Mouse (Mus musculus) ES-E14 (cell line): Measurements from ENCODE around the gene Nr2f6. TPM values are rescaled to one million over a fixed set of nuclear protein-coding genes. Genes with fewer than 3 reads are reported as not detected.

Experiments
- DNase-seq: peaks from one replicate; pipeline ENCODE4 v3.0.0-alpha.2; 2013; ENCODE audit warnings: low read depth, low spot score
- H3K27ac ChIP-seq: 2 replicates; pipeline ENCODE4 v1.5.1; 2012; ENCODE audit warnings: low read depth, mild to moderate bottlenecking, low read length, moderate library complexity, mixed read lengths; ENCODE audit not compliant: poor library complexity, insufficient read depth, severe bottlenecking
- H3K36me3 ChIP-seq: 2 replicates; pipeline ENCODE4 v1.6.1; 2012; ENCODE audit warnings: mild to moderate bottlenecking, low read length, moderate library complexity, mixed read lengths; ENCODE audit not compliant: control insufficient read depth, poor library complexity, insufficient read depth, severe bottlenecking
- H3K4me1 ChIP-seq, 2 experiments: fragments of 150-350 bp in 1 of 2; sonication (generic) in 1 of 2; 2 replicates each; pipeline ENCODE4 v1.6.1; 2012; ENCODE audit warnings: low read length in 2 of 2, mild to moderate bottlenecking in 1 of 2, mixed read lengths in 1 of 2; ENCODE audit not compliant: control insufficient read depth in 2 of 2, insufficient read depth in 2 of 2, poor library complexity in 1 of 2
- H3K4me3 ChIP-seq, 2 experiments: fragments of 150-350 bp in 1 of 2; sonication (generic) in 1 of 2; 2 replicates each; pipeline ENCODE4 v1.5.1; 2012; ENCODE audit warnings: low read length in 2 of 2, low read depth in 1 of 2, mild to moderate bottlenecking in 1 of 2, mixed read lengths in 1 of 2; ENCODE audit not compliant: insufficient read depth in 1 of 2, poor library complexity in 1 of 2, severe bottlenecking in 1 of 2
- H3K9ac ChIP-seq: 2 replicates; pipeline ENCODE4 v1.6.1; 2012; ENCODE audit warnings: low read depth, mild to moderate bottlenecking, low read length, mixed read lengths; ENCODE audit not compliant: poor library complexity, insufficient read depth, severe bottlenecking
- H3K9me3 ChIP-seq: fragments of 150-350 bp; sonication (generic); 2 replicates; pipeline ENCODE4 v1.6.1; 2012; ENCODE audit warnings: low read depth, mild to moderate bottlenecking, low read length; ENCODE audit not compliant: control insufficient read depth, insufficient read depth
- CHD2 ChIP-seq: IDR thresholded peaks from 2 replicates; pipeline ENCODE4 v1.6.1; 2014; ENCODE audit warnings: mild to moderate bottlenecking, low read depth, low read length, inconsistent platforms
- HCFC1 ChIP-seq: IDR thresholded peaks from 2 replicates; pipeline ENCODE4 v1.6.1; 2012; ENCODE audit warnings: low read length, inconsistent platforms, borderline replicate concordance; ENCODE audit not compliant: insufficient read depth
- MAFK ChIP-seq: IDR thresholded peaks from 2 replicates; pipeline ENCODE4 v1.6.1; 2014; ENCODE audit warnings: mild to moderate bottlenecking, low read depth, low read length, inconsistent platforms; ENCODE audit not compliant: insufficient read depth
- ZC3H11A ChIP-seq: IDR thresholded peaks from 2 replicates; pipeline ENCODE4 v1.6.1; 2012; ENCODE audit warnings: low read depth, mild to moderate bottlenecking, inconsistent platforms, low read length, borderline replicate concordance
- ZNF384 ChIP-seq: IDR thresholded peaks from 2 replicates; pipeline ENCODE4 v1.6.1; 2012; ENCODE audit warnings: low read depth, low read length, inconsistent platforms
- in situ Hi-C, 2 experiments: fragments of 600-800 bp; cut with MboI; formaldehyde crosslinking; loops; one replicate each; pipeline ENCODE4 v1.15.1; 2025; ENCODE audit warnings: low sequenced_read_pairs in 2 of 2, inconsistent platforms in 1 of 2; ENCODE audit not compliant: unreplicated experiment in 2 of 2
- total RNA-seq: library from RNA; depleted of rRNA; stranded (reverse); fragments of 300-350 nt; gene quantifications from 2 replicates; pipeline ENCODE4 v1.2.3, GENCODE M21; 2012; rRNA removed

Gene Nr2f6
- total RNA-seq = 52.8 and 63.1 TPM in 2 replicates

DNA sequence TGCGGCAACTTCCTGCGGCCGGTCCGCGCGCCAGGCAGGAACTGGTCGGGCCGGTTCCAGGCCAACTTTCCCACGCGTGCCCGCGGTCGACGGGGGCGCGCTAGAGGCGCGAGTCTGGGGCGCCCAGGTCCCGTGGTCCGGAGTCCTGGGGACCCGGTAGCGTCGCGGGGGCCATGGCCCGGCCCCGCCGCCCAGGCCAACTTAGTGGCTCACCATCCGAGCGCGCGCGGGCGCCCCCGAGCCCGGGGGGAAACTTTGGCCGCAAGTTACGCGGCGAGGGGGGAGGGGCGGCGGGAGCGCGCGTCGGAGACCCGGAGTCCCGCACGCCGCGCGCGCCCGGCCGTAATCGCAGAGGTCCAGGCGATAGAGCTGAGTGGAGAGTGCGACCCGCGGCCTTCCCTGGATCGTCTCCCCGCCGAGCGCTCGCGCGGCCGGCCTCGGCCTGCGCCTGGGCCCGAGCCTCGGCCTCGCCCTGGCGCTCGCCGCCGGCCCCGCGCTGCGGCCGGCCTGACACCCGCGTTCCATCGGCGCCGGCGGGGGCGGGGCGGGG, at the start of gene Nr2f6:
Gene Nr2f6 (minus strand): TSS at position 540 of the 550 bp plus-strand sequence.
- no peak for DNase-seq
- no peaks in the 10 kb centered on the region for H3K9me3 ChIP-seq
- peak within 1 kb of the TSS; percentile 86 for H3K27ac ChIP-seq
- in situ Hi-C loops = no loop called here
- peak within 1 kb of the TSS; percentile 89 for H3K9ac ChIP-seq
- peak within 1 kb of the TSS; percentile 81 to 91 for H3K4me3 ChIP-seq
- peaks cover 5 to 29% of the 10 kb centered on the region in 2 experiments for H3K4me1 ChIP-seq
- peaks cover 2% of the 10 kb centered on the region; the same call in 1 of the 2 replicates for H3K36me3 ChIP-seq
- no peak for TF ChIP-seq ZNF384
- no peak for TF ChIP-seq MAFK
- TF ChIP-seq ZC3H11A = no peak
- no peak for TF ChIP-seq CHD2
- TF ChIP-seq HCFC1 = no peak

DNA sequence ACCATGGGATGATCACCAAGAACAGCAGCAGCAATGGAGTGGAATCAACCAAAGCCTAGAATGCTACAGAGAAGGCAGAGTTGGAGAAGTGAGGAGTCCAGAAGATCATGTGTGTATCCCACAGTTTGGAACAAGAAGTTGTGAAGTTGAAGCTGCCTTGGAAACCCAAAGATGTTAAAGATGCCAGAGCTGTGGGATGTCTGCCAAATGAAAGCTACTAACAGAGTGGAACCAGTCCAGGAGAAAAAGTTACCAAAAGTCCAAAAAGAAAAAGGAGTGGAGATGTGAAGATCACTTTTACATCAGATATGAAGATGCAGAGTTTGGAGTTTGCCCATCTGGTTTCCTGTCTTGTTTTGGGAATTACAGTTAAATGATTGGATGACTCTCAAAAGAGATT, 40.4 kb upstream of the Nr2f6 start:
- no peak overlapping the region for H3K27ac ChIP-seq
- no peak for DNase-seq
- H3K9me3 ChIP-seq = no peaks in the 10 kb centered on the region
- H3K4me1 ChIP-seq = no peaks in the 10 kb centered on the region
- H3K9ac ChIP-seq = no peak overlapping the region
- H3K36me3 ChIP-seq = no peaks in the 10 kb centered on the region
- TF ChIP-seq ZC3H11A (no peak), MAFK (no peak), ZNF384 (no peak), CHD2 (no peak), HCFC1 (no peak)
- H3K4me3 ChIP-seq = no peak overlapping the region
- in situ Hi-C loops = no loop called here

DNA sequence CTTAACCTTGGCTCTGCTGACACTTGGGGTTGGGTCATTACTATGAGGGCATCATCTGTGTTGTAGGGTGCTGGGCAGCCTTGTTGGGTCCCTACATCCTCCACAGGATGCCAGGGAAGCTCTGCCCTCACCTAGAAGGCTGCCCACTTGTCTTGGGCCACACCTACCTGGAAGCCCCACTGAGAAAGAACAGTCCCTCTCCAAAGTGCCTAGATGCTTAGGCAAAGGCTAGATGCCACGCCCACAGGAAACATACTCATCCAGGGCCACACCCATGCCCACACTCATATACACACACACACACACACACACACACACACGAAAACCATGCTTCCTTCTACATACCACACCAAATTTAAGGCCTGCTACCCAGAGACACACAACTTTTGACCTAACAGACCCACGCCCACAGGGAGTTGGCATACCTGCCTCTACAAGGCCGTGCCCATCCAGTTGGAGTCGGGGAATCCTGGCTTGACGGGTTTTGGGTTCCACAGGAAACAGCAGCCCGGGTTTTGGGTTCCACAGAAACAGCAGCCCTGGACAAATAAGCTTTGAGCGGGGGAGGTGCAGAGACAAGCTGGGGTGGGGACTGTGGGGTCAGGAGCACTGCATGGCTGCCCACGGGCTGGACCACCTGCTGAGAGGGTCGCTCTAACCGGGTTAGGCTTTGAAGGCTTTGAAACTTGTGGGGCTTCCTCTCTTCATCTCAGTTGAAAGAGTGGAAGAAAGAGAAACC, 29.9 kb upstream of the Nr2f6 start:
- Histone ChIP-seq H3K4me3 (no peak overlapping the region), H3K4me1 (peaks cover 2 to 6% of the 10 kb centered on the region in 2 experiments; a peak in 1 of 4 replicates), H3K9ac (no peak overlapping the region), H3K27ac (no peak overlapping the region), H3K36me3 (peaks cover 25% of the 10 kb centered on the region), H3K9me3 (no peaks in the 10 kb centered on the region)
- in situ Hi-C loops = no loop called here
- DNase-seq = no peak
- TF ChIP-seq MAFK = no peak
- no peak for TF ChIP-seq CHD2
- TF ChIP-seq HCFC1 = no peak
- TF ChIP-seq ZC3H11A = no peak
- TF ChIP-seq ZNF384 = no peak

DNA sequence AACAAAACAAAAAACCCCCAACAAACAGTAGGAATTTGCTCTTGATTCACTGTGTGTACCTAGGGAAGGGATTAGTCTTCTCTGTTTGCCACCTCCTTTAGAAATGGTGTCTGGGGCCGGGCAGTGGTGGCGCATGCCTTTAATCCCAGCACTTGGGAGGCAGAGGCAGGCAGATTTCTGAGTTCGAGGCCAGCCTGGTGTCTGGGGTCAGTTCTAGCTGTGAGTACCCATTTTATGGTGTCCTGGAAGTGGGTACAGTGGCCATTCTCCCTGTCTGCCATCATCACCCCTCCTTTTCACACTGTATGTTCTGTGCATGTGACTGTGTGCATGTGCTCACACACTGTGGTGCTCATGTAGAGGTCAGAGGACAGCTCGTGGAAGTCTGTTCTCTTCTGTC, 26.5 kb upstream of the Nr2f6 start:
- no peak overlapping the region for H3K9ac ChIP-seq
- no peak overlapping the region for H3K4me3 ChIP-seq
- in situ Hi-C loops = no loop called here
- H3K9me3 ChIP-seq = no peaks in the 10 kb centered on the region
- peaks cover 32% of the 10 kb centered on the region for H3K36me3 ChIP-seq
- TF ChIP-seq MAFK (no peak), ZNF384 (no peak), CHD2 (no peak), HCFC1 (no peak), ZC3H11A (no peak)
- H3K27ac ChIP-seq = no peak overlapping the region
- peaks cover 4 to 16% of the 10 kb centered on the region in 2 experiments; a peak in 3 of 4 replicates for H3K4me1 ChIP-seq
- DNase-seq = no peak

DNA sequence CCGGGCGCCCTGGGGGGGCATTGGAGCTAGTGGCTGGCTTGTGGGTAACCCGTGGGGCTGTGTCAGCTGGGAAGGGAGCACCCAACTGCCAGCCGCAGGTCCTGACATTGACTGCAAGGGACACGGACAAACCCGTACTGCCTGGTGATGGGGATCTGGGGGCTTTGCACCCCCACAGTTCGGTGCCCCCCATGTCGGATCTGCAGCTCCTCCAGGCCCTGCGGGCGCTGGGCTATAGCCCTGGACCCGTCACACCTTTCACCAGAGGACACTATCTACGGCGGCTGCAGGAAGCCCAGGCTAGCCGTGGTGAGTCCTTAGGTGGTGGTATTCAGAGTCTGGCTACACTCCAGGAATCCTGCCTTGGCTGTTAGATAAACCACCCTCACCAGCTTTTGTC, 25.7 kb upstream of the Nr2f6 start:
- H3K9ac ChIP-seq = no peak overlapping the region
- no peaks in the 10 kb centered on the region for H3K9me3 ChIP-seq
- no peak for TF ChIP-seq ZC3H11A
- no peak for TF ChIP-seq HCFC1
- TF ChIP-seq ZNF384 = no peak
- no peak for TF ChIP-seq CHD2
- no peak for TF ChIP-seq MAFK
- in situ Hi-C loops = no loop called here
- H3K4me1 ChIP-seq = peaks cover 4 to 21% of the 10 kb centered on the region in 2 experiments; a peak in 3 of 4 replicates
- no peak overlapping the region for H3K4me3 ChIP-seq
- no peak overlapping the region for H3K27ac ChIP-seq
- DNase-seq = no peak
- peaks cover 34% of the 10 kb centered on the region for H3K36me3 ChIP-seq
